Mouse (Mus musculus) megakaryocyte, embryonic 14.5 days (primary cell): ENCODE data around the gene Tars2. TPM values are rescaled to one million over a fixed set of nuclear protein-coding genes. Genes with fewer than 3 reads are reported as not detected.

Source experiments
- H3K27me3 ChIP-seq: replicated peaks from 2 replicates; pipeline ENCODE3; 2012; ENCODE audit warnings: inconsistent platforms
- H3K36me3 ChIP-seq: replicated peaks from 2 replicates; pipeline ENCODE3; 2012; ENCODE audit warnings: low read length, inconsistent platforms, mixed read lengths
- H3K4me1 ChIP-seq: 2 replicates; pipeline ENCODE4 v1.6.1; 2012; ENCODE audit warnings: inconsistent platforms
- H3K4me3 ChIP-seq: replicated peaks from 2 replicates; pipeline ENCODE3; 2012; ENCODE audit warnings: moderate library complexity, mild to moderate bottlenecking, inconsistent platforms
- H3K9me3 ChIP-seq: 2 replicates; pipeline ENCODE4 v1.6.1; 2012; ENCODE audit warnings: inconsistent platforms
- FLI1 ChIP-seq: IDR thresholded peaks from 2 replicates; pipeline ENCODE4 v1.6.1; 2012; ENCODE audit warnings: low read length, inconsistent platforms, mixed read lengths
- GATA1 ChIP-seq: IDR thresholded peaks from 3 replicates; pipeline ENCODE4 v1.6.1; 2012; ENCODE audit warnings: mixed read lengths, low read length, inconsistent platforms, borderline replicate concordance
- polyA plus RNA-seq: library from polyadenylated mRNA; stranded (reverse); fragments of >175 nt; gene quantifications from 2 replicates; pipeline ENCODE4 v1.2.3, GENCODE M21; 2012; ENCODE audit warnings: low replicate concordance; ENCODE audit not compliant: insufficient read depth

Tars2 gene
- polyA plus RNA-seq, 1 experiment: 22.9 TPM

DNA sequence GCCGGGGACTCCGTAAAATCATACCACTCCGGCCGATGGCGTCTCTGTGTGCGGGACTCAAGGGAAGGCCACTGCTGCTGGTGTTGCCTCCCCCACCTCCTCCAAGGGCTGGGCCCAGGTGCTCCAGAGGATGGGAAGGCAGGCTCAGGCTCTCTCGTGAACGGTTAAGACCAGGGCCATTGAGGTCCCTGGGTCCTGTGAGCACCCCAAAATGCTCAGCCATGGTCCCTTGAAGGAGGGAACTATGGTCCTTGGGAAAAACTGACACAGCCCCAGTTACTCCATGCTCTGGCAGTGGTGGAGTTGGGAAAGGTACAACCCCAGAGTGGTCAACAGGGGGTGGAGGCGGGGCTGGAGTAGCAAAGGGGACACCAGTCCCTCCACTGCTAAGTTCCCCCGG is 3.8 kb upstream of the Tars2 start:
- Histone ChIP-seq H3K4me3 (no peak overlapping the region), H3K36me3 (peaks cover 68% of the 10 kb centered on the region), H3K4me1 (peaks cover 37% of the 10 kb centered on the region), H3K27me3 (no peaks in the 10 kb centered on the region), H3K9me3 (no peaks in the 10 kb centered on the region)
- no peak for TF ChIP-seq GATA1
- TF ChIP-seq FLI1: no peak

DNA sequence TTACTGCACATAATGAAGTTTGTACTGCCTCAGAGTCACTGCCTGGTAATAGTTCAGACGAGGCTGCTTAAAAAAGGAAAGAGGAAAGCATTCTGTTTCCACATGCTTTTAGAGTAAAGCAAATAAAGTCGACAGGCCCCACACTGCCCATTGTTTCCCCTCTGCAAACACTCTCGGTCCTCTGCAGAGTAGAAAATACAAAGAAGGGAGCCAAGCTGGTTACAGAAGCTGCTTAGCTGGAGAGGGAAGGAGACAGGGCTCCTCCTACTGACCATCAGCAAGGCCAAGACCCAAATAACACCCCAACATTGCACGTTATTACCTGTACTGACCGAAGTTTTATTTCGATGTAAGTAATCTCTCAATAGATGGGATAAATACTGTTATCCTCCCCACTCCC is 3.0 kb upstream of the Tars2 start:
- peaks cover 59% of the 10 kb centered on the region for H3K36me3 ChIP-seq
- TF ChIP-seq GATA1 (no peak), FLI1 (no peak)
- H3K9me3 ChIP-seq: no peaks in the 10 kb centered on the region
- H3K27me3 ChIP-seq: no peaks in the 10 kb centered on the region
- no peak overlapping the region for H3K4me3 ChIP-seq
- peaks cover 37% of the 10 kb centered on the region for H3K4me1 ChIP-seq

DNA sequence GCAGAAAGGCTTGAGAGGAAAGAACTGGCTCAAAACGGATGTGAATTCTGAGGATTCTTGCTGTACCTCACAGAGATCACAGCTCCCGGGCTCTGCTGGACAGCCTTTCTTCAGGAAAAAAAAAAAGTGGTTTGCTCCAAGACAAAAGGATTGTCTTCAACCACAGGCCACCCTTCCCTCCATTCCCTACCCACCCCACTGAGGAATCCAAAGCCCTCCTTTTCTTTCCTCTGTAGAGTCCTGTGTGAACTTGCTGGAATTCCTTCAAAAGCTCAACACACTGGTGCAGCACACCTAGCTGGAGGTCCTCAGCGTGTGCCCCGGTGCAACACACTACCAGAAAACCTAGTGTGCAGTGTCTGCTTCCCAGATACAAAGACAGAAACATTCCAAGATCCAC is 1.8 kb upstream of the Tars2 start:
- no peaks in the 10 kb centered on the region for H3K27me3 ChIP-seq
- peaks cover 41% of the 10 kb centered on the region for H3K4me1 ChIP-seq
- no peak for TF ChIP-seq FLI1
- no peak for TF ChIP-seq GATA1
- H3K36me3 ChIP-seq: peaks cover 49% of the 10 kb centered on the region
- H3K4me3 ChIP-seq: no peak overlapping the region
- no peaks in the 10 kb centered on the region for H3K9me3 ChIP-seq

DNA sequence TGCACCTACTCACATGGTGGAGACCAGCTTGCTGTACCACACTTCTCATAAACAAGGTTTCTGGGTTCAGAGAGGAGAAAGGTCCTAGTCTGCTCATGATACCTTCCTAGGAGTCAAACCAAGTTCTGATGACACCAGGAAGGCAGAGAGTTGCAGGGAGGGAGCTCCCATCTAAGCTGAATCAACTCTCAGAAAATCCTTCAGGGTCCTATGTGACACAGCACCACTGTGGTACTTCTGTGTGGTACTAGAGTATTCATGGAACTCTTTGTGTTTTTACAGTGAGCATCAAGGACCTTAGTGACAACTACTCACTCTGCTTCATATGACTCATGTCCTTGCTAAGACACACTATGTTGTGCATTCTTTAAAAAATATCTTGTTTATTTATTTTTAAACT is 650 bp upstream of the Tars2 start:
- Histone ChIP-seq H3K4me1 (peaks cover 47% of the 10 kb centered on the region), H3K27me3 (no peaks in the 10 kb centered on the region)
- TF ChIP-seq FLI1 (no peak), GATA1 (no peak)

DNA sequence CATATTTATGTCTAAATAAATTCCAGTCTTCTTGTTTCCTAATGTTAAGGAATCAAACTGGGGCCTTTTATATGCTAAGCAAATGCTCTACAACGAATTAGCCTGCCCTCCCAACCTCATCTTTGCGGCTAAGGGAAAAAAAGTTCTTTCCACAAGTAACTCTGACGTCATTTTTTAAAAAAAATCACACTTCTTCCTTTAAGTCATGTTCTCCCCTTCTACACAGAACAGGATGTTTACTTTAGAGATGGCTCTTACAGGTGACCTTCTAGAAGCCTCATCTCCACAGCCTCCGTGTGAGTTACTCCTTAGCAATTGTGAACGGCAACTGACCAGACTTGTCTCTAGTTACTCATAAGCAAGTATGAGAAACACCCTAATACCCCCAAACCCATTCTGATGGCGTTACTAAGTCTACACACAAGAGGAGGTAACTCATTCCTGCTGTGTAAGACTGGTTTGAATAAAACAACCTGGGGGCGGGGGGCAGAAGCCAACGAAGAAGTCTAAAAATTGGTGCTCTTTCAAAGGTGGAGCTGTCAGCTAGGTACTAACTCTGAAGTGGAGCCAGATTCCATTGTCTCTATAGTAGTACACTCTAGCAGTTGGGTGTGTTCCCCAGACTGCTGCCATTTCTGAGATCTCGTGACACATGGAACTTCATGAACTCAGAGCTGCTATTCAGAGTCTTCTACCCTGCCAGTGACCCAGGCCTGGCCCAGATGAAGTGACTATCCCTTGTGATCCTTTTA is 1.4 kb downstream of the Tars2 start:
- no peak for TF ChIP-seq GATA1
- TF ChIP-seq FLI1: no peak
- Histone ChIP-seq H3K36me3 (peaks cover 17% of the 10 kb centered on the region), H3K9me3 (no peaks in the 10 kb centered on the region)

More for the DNA sequence above, 650 bp upstream of the Tars2 start:
- Histone ChIP-seq H3K36me3 (peaks cover 37% of the 10 kb centered on the region), H3K4me3 (no peak overlapping the region), H3K9me3 (no peaks in the 10 kb centered on the region)

DNA sequence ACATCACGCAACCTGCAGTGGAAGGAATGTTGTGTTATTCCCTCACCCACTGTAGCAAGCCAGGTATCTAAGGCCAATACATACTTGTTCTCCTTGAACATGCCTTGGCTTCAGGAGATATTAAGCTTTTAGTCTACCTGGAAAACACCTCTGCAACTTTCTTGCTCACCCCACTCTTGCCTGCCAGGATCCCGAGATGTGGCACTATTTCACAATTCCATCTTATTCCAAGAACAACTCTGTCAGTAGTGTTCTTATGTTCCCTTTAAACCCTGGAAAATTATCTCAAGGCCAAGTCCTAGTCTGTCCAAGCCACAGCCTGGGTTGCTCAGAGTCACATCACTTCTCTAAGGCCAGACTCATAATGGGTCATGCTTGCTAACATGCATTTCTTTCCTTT is 3.2 kb downstream of the Tars2 start:
- H3K4me3 ChIP-seq: no peak overlapping the region
- peaks cover 15% of the 10 kb centered on the region for H3K36me3 ChIP-seq
- no peaks in the 10 kb centered on the region for H3K27me3 ChIP-seq
- no peaks in the 10 kb centered on the region for H3K9me3 ChIP-seq
- no peak for TF ChIP-seq FLI1
- TF ChIP-seq GATA1: no peak
- peaks cover 45% of the 10 kb centered on the region for H3K4me1 ChIP-seq

More for the DNA sequence above, 1.4 kb downstream of the Tars2 start:
- H3K4me3 ChIP-seq: no peak overlapping the region
- H3K4me1 ChIP-seq: peaks cover 37% of the 10 kb centered on the region
- H3K27me3 ChIP-seq: no peaks in the 10 kb centered on the region

DNA sequence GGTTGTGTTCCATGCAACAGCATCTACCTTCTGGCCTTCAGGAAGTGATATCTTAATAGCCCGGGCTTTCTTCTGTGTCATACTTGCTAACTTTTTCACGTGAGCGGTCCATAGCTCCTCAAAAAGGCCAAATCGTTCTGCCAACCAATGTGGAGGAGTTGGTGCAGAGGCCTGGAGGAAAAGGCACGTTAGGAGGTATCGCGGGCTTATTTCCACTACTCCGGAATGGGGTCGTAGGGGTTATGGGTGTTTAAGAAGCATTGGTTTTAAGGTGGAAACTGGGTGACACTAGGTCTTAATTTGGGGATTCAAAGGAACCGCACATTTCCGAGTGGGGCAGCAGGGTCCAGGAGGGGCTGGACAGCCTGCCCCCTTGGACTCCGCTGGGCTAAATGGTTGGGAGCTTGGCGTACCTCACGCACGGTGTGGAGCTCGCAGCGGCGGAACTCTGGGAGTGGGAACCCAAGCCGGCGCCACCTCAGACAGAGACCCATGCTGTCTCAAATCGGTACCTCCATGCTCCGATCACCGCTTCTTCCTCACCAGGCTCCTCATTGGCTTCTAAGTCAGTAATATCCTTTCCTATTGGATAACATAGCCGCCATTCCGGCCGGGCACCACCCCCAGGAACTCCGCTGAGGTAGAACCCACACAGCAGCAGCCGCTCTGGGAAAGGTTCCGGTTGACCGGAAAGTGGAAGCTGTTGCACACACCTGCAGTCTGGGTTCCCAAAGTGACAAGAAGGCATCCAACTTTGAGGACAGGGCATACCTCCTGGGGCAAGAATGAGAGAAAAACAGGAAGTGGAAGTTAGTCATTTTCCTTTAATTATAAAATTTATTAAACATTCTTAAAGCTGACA is 5.4 kb downstream of the Tars2 start:
- TF ChIP-seq FLI1 (no peak), GATA1 (no peak)
- H3K9me3 ChIP-seq: no peaks in the 10 kb centered on the region
- H3K4me1 ChIP-seq: peaks cover 57% of the 10 kb centered on the region
- peaks cover 34% of the 10 kb centered on the region for H3K36me3 ChIP-seq
- no peaks in the 10 kb centered on the region for H3K27me3 ChIP-seq
- peak overlapping the region; percentile 97 for H3K4me3 ChIP-seq

DNA sequence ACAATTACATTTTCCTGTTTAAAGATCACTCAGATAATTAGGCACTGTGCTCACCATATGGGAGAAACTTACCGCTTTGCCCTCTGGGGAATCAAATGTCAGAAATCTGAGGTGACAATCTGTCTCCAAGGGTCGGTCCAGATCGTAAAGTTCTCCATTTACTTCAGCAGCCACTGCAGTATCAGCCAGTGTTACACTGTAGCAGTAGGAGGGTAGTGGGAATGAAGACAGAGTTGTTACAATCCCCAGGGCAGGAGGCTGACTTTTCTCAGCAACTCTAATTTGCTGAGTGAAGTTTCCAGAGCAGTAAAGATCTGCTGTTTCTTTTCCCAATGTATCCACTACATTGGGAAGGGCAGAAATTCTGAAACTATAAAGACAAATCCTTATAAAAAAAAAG is 7.1 kb downstream of the Tars2 start:
- TF ChIP-seq GATA1 (no peak), FLI1 (no peak)
- Histone ChIP-seq H3K27me3 (no peaks in the 10 kb centered on the region), H3K9me3 (no peaks in the 10 kb centered on the region), H3K4me1 (peaks cover 58% of the 10 kb centered on the region), H3K4me3 (no peak overlapping the region), H3K36me3 (peaks cover 50% of the 10 kb centered on the region)

DNA sequence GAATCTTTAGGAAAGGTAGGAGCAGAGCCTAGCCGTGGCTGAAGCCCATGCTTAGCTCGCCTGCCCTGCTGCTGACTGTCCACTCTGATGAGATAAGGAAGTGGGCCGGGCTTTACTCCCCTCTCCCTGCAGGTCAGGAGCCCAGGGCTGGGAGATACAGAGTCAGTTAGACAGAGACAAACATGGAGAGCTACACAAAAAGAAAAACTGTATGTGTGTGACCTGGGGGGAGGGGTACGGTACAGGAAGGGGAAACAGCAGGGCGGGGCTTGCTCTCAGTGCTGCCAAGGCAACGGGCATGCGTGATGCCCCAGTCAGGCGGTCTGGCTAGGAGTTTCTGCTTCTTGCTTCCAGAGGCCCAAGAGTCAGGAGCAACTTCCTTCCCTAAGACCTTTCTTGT is 19.6 kb downstream of the Tars2 start:
- Histone ChIP-seq H3K4me3 (peak overlapping the region; percentile 76), H3K27me3 (no peaks in the 10 kb centered on the region), H3K9me3 (no peaks in the 10 kb centered on the region), H3K4me1 (peaks cover 76% of the 10 kb centered on the region), H3K36me3 (peaks cover 100% of the 10 kb centered on the region)
- TF ChIP-seq GATA1 (no peak), FLI1 (no peak)
